Mouse (Mus musculus) forebrain, embryonic 10.5 days (tissue): ENCODE results near the gene Pex6. TPM values are rescaled to one million over a fixed set of nuclear protein-coding genes. Genes with fewer than 3 reads are reported as not detected.

Experiments
- DNase-seq: peaks from one replicate; pipeline ENCODE4 v3.0.0-alpha.2; 2017; ENCODE audit warnings: low spot score; ENCODE audit errors: extremely low spot score
- H3K27ac ChIP-seq: fragments of 300-500 bp; sonication (generic); 2 replicates; pipeline ENCODE4 v1.5.1; 2016; ENCODE audit warnings: mild to moderate bottlenecking
- H3K27me3 ChIP-seq: fragments of 300-500 bp; sonication (generic); 2 replicates; pipeline ENCODE4 v1.6.1; 2016; ENCODE audit warnings: mild to moderate bottlenecking; ENCODE audit not compliant: poor library complexity, severe bottlenecking
- H3K36me3 ChIP-seq: fragments of 300-500 bp; sonication (generic); replicated peaks from 2 replicates; pipeline ENCODE4 v1.6.1; 2016; ENCODE audit warnings: mild to moderate bottlenecking, moderate library complexity
- H3K4me1 ChIP-seq: fragments of 300-500 bp; sonication (generic); 2 replicates; pipeline ENCODE4 v1.6.1; 2016
- H3K4me3 ChIP-seq: fragments of 300-500 bp; sonication (generic); 2 replicates; pipeline ENCODE4 v1.5.1; 2016; ENCODE audit warnings: mild to moderate bottlenecking, moderate library complexity
- H3K9me3 ChIP-seq: fragments of 300-500 bp; sonication (generic); 2 replicates; pipeline ENCODE4 v1.6.1; 2016; ENCODE audit warnings: mild to moderate bottlenecking, moderate library complexity
- WGBS: fragments of 180-500 bp; shearing (Covaris S2); methylation state at CpG from one replicate; pipeline ENCODE4 v1.1.7; 2016; 5-methylcytosine and 5-hydroxymethylcytosine counted together
- polyA plus RNA-seq: library from polyadenylated mRNA; unstranded; fragments of >200 nt; fragmentation: Nextera tagmentation; extraction: Ambion mirVana; gene quantifications from 2 replicates; pipeline ENCODE4 v1.2.1, GENCODE M21; 2016

The Pex6 gene
- polyA plus RNA-seq, 1 experiment from 2014 or later: 20.2 TPM

DNA sequence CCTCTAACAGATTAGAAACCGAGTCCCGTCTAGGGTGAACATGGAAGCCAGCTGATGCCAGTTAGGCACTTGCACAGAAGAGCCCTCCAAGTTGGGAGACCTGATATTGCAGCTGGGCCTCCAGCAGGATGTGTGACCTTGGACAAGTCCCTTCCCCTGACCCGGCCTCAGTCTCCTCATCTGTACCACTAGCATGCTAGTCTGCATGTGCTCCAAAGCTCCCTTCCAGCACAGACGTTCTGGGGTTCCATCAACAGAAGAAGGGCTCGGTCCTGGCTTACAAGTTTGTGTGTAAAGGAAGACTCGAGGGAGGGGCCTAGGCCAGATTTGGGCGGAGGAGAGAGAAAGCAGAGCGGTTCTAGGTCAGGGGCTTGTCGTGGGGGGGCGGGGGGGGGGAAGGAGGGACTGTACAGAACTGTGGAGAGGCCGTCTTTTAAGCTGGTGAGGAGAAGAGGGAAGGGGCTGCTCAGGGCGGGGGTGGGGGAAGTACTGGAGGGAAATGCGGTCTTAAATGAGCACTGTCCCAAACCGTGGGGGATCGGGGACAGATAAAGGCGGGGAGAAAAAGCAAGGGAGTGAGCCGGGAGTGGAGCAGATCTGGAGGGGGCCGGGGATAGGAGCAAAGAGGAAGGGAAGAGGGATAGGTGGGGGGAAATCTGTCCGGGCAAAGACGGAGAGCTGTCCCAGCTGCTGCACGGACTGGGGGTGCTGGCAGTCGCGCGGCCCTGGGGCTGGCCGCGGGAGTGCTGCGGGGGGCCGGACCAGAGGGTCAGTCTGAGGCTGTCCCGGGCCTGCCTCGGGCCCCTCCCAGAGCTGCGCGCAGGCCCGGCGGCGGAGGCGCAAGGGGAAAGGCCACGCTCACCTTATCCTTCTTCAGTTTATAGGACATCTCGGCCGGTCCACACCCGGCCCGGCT is 7.0 kb upstream of the Pex6 start:
- H3K27ac ChIP-seq: peak overlapping the region; percentile 96
- peaks cover 31% of the 10 kb centered on the region for H3K36me3 ChIP-seq
- H3K9me3 ChIP-seq: no peaks in the 10 kb centered on the region
- WGBS: 5% methylated on average over 40 of the region's 41 CpGs
- H3K4me3 ChIP-seq: peak overlapping the region; percentile 94
- H3K27me3 ChIP-seq: no peaks in the 10 kb centered on the region
- DNase-seq: no peak
- H3K4me1 ChIP-seq: peaks cover 55% of the 10 kb centered on the region

DNA sequence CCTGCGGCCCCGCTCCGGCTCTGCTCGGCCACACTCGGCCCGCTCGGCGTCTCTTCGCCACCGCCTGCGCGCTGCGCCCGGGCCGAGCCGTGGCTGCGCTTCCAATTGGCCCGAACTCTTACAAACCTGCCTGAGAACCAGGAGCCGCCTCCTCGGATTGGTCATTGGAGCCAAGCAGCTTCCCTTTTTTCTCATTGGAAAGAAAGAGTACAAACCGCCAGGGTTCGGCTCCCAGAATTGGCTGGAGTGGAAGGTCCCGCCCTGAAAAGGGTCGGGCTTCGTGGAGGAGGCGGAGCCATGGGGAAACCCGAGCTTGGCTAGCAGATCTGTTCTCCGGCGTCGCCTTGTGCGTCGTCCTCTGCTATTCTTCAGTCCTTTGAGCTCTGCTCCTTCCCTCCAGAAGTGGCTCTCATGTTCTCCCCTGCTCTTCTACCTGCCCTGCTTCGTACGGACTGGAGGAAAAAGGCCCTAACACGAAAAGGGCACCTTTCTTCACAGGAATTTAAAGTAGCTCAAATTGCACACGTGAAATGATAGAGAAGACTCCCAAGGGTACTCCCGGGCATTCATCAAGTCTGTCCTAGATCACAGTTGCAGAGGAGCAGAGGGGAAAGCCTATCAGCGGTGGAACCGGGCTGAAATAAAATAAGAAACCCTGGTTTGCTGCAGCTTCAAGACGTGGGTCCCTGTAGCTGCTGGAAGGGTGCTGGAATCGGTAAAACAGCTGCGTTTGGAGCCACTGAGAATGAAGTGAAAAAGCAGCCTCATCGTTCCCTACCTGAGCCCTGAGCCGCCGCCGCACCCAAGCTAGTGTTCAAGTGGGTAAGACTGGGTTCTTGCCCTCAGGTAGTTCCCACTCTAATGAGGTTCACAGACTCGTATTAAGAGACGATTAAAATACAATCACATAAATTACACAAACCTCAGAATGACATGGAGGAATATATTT is 6.1 kb upstream of the Pex6 start, which contains the start of gene Ppp2r5d:
Ppp2r5d (minus strand) TSS at position 225 of the 949 bp plus-strand sequence.
- peak within 1 kb of the TSS; percentile 96 for H3K27ac ChIP-seq
- WGBS: 1% methylated on average over 48 of the region's 48 CpGs
- DNase-seq: peak; percentile 95
- peaks cover 55% of the 10 kb centered on the region for H3K4me1 ChIP-seq
- H3K36me3 ChIP-seq: peaks cover 22% of the 10 kb centered on the region
- H3K9me3 ChIP-seq: no peaks in the 10 kb centered on the region
- H3K27me3 ChIP-seq: no peaks in the 10 kb centered on the region
- H3K4me3 ChIP-seq: peak within 1 kb of the TSS; percentile 94

DNA sequence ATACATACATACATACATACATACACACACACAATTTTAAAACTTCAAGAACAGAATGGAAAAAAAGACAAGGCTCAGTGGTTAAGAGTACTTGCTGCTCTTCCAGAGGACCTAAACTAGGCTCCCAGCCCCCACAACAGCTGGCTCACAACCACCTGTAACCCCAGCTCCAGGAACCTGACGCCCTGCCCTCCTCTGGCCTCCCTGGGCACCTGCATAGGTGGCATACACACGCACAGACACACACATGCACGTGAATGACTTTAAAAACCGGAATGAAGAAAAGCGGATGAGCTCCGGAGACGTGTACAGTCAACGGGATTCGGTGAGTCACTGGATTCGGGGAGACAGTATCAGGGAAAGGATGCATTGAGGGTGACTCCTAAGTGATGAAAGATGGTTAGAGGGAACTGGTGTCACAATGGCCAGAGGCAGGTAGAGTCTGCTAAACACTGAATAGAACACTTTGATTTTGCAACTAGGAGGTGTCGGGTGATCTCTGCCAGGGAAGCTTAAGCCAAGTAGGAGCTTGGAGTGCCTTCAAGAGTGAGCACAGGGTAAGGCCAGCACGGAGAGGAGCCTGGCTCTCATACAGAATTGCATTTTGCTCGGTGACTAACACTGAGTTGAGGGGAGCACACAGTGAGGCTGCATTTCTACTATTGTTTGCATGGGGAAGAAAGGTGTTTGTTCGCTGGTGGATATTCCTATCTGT is 4.7 kb upstream of the Pex6 start:
- no peaks in the 10 kb centered on the region for H3K9me3 ChIP-seq
- peaks cover 8% of the 10 kb centered on the region for H3K36me3 ChIP-seq
- no peak overlapping the region for H3K27ac ChIP-seq
- H3K4me1 ChIP-seq: peaks cover 57% of the 10 kb centered on the region
- 93% methylated on average over 14 of the region's 14 CpGs for WGBS
- no peaks in the 10 kb centered on the region for H3K27me3 ChIP-seq
- DNase-seq: no peak
- H3K4me3 ChIP-seq: peak overlapping the region; percentile 94; the same call in 1 of the 2 replicates

DNA sequence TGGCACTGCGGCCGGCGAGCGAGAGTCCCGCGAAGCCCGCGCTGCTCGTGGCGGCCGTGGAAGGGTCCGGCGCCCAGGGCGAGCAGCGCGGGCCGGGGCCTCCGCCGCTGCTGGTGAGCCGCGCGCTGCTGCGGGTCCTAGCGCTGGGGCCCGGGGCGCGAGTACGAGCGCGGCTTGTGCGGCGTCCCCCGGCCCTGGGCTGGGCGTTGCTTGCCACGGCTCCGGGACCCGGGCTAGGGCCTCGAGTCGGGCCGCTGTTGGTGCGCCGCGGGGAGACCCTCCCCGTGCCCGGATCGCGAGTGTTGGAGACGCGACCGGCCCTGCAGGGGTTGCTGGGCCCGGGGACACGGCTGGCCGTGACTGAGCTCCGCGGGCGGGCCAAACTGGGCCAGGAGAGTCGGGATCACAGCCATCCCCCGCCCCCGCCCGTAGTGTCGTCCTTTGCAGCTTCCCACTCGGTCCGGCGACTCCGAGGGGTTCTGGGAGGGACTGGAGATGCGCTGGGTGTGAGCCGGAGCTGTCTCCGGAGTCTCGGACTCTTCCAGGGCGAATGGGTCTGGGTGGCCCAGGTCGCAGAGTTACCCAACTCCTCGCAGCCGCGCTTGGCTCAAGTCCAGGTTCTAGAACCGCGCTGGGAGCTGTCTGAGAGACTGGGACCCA is 479 bp downstream of the Pex6 start:
- Histone ChIP-seq H3K4me3 (peak overlapping the region; percentile 97), H3K4me1 (peaks cover 30% of the 10 kb centered on the region), H3K36me3 (peaks cover 38% of the 10 kb centered on the region), H3K9me3 (no peaks in the 10 kb centered on the region), H3K27ac (peak overlapping the region; percentile 87), H3K27me3 (no peaks in the 10 kb centered on the region)
- DNase-seq: no peak
- WGBS: under 1% methylated on average over 76 of the region's 76 CpGs

DNA sequence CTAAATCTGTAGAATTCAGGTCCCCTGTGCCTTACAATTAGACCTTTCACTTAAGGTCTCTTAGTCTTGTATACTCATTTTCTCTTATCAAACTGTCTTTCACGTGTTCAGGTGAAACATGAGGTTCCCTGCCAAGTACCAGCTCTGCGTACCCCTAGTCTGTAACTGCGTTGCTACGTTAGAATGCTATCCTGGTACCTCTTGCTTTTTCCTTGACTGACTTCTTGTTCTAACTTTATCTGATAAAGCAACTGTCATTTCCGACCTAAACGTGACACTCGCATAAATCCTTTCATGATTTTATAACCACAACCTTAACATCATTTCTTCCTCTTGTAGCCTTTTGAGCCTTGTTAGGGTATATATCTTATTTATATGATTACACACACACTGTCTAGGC is 1.2 kb downstream of the Pex6 start:
- H3K9me3 ChIP-seq: no peaks in the 10 kb centered on the region

DNA sequence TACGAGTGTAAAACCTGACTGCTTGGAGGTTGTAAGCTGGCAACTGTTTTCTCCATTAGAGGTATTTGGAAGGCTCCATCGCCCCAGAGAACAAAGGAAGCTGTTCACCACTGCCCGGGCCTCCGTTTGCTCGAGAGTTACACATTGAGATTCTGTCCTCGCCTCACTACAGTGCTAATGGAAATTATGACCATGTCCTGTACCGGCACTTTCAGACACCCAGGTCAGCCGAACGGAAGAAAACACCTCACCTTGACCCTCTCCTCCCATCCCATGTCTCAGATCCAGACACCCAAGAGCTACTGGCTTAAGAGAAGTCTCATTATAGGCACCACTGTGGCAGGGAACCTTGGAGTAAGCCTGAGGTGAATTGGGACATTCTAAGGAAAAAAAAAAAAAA is 2.6 kb downstream of the Pex6 start:
- no peaks in the 10 kb centered on the region for H3K27me3 ChIP-seq
- DNase-seq: no peak
- peaks cover 26% of the 10 kb centered on the region for H3K4me1 ChIP-seq
- no peaks in the 10 kb centered on the region for H3K9me3 ChIP-seq
- no peak overlapping the region for H3K4me3 ChIP-seq
- no peak overlapping the region for H3K27ac ChIP-seq
- WGBS: 94% methylated on average over 9 of the region's 9 CpGs
- peaks cover 47% of the 10 kb centered on the region for H3K36me3 ChIP-seq

More for the DNA sequence above, 1.2 kb downstream of the Pex6 start:
- Histone ChIP-seq H3K4me1 (peaks cover 26% of the 10 kb centered on the region), H3K36me3 (peaks cover 45% of the 10 kb centered on the region), H3K4me3 (peak overlapping the region; percentile 97), H3K27me3 (no peaks in the 10 kb centered on the region), H3K27ac (no peak overlapping the region; the same call in 1 of the 2 replicates)
- WGBS: 83% methylated on average over 7 of the region's 7 CpGs
- DNase-seq: no peak

DNA sequence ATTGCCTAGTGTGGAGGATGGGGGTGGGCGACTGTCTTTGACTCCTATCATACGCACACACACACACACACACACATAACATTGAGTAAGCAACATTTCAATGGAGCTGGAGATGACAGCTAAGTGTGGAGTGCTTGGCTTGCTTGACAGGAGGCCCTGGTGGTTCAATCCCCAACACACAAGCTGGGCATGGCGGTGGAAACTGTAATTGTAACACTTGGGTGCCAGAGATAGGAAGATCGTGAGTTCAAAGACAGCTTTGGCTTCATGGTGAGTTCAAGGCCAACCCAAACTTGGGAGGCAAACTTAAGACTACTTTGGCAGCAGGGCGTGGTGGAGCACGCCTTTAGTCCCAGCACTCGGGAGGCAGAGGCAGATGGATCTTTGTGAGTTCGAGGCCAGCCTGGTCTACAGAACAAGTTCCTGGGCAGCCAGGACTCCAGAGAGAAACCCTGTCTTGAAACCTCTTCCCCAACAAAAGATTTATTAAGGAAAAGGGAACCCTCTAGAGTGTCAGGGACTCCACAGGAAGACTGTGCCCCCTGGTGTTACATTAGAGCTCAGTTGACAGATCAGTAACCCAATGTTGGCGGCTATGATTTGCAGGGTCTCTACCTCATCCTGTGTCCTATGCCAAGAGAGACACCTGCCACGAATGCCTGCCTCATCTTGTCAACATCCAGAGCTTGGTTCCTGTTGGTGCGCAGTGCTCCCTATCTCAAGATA is 3.7 kb downstream of the Pex6 start:
- Histone ChIP-seq H3K4me1 (peaks cover 26% of the 10 kb centered on the region), H3K27ac (no peak overlapping the region), H3K36me3 (peaks cover 47% of the 10 kb centered on the region), H3K4me3 (no peak overlapping the region), H3K27me3 (no peaks in the 10 kb centered on the region), H3K9me3 (no peaks in the 10 kb centered on the region)
- no peak for DNase-seq
- WGBS: 95% methylated on average over 11 of the region's 11 CpGs

DNA sequence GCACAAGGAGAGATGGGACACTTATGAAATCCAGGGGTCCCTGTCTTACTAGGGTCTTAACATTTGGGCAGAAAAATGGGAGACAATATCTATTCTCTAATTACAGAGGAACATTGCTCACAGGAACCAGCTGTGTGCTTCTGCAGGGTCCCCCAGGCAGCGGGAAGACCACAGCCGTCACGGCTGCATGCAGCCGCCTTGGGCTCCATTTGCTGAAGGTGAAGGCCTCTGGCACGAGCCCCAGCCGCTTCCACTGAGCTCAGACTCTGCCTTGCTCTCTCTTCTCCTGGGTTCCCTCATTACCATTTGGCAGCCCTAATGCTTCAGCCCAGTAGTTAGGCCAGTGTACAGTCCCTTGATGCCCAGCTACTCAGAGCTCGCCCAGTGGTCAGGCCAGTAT is 9.8 kb downstream of the Pex6 start:
- H3K4me1 ChIP-seq: peaks cover 4% of the 10 kb centered on the region
- peaks cover 73% of the 10 kb centered on the region for H3K36me3 ChIP-seq
- WGBS: 93% methylated on average over 7 of the region's 7 CpGs
- no peak overlapping the region for H3K4me3 ChIP-seq
- H3K27ac ChIP-seq: no peak overlapping the region
- no peaks in the 10 kb centered on the region for H3K27me3 ChIP-seq
- no peak for DNase-seq
- no peaks in the 10 kb centered on the region for H3K9me3 ChIP-seq

DNA sequence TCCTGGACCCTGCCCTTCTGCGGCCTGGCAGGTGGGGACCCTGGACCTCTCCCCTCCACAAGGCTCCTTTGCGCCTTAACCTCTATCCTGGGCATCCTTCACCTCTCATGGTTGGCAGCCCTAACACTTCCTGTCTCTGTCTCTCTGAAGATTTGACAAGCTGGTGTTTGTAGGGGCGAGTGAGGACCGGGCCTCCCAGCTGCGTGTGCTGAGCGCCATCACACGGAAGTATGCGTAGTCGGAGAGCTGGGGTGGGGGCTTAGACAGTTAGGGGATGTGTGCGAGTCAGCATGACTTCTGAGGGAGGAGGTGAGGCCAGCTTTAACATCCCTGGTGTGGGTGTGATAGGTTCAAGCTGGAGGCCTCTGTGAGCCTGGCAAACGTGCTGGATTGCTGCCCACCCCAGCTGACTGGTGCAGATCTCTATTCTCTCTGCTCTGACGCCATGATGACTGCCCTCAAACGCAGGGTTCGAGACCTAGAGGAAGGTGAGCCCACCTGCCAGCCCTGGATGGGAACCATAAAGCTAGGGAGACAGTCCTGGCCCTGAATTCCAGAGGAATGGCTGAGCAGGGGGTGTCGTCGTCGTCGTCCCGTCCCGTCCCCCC is 13.3 kb downstream of the Pex6 start:
- Histone ChIP-seq H3K27me3 (peaks cover 19% of the 10 kb centered on the region), H3K27ac (peak overlapping the region; percentile 48; the same call in 1 of the 2 replicates), H3K36me3 (peaks cover 64% of the 10 kb centered on the region), H3K9me3 (no peaks in the 10 kb centered on the region), H3K4me1 (peaks cover 11% of the 10 kb centered on the region), H3K4me3 (no peak overlapping the region)
- DNase-seq: no peak
- WGBS: 85% methylated on average over 20 of the region's 20 CpGs

DNA sequence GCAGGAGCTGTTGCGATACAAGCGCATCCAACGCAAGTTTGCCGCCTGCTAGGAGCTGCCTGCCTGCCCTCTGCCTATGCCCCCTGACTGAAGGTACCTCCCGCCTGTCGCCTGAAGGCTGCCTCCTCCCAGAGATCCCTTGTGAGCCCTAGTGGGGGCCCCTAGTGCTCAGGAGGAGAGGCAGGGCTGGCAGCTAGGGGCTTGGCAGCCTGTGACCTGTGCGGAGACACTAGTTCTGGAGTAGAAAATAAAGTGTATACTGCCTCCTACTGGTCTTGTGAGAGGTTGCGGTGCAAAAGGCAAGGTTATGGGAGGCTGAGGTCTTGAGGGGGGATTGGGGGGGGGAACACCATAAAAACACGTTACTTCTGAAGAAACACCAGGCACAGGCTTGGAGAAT is 14.0 kb downstream of the Pex6 start:
- H3K27ac ChIP-seq: peak overlapping the region; percentile 48
- peak; percentile 42 for DNase-seq
- H3K27me3 ChIP-seq: peaks cover 26% of the 10 kb centered on the region
- no peaks in the 10 kb centered on the region for H3K9me3 ChIP-seq
- H3K36me3 ChIP-seq: peaks cover 61% of the 10 kb centered on the region
- 51% methylated on average over 9 of the region's 9 CpGs for WGBS
- no peak overlapping the region; the same call in 1 of the 2 replicates for H3K4me3 ChIP-seq
- H3K4me1 ChIP-seq: peaks cover 11% of the 10 kb centered on the region
